Mouse (Mus musculus): ENCODE measurements at regions not wholly inside any gene's neighbourhood (a gene's known extent, or its start where the extent isn't known, plus 50 kb on each side); places are given as distances from the start of the nearest gene placed in this dataset.

- Histone ChIP-seq H3K4me1 (replicated peaks; ENCODE audit: control insufficient read depth, insufficient read depth) (no peaks in the 10 kb centered on the region), H3K9ac (ENCODE audit: low read length) (no peak overlapping the region), H3K36me3 (ENCODE audit: control insufficient read depth, insufficient read depth, low read length) (no peaks in the 10 kb centered on the region), H3K27me3 (ENCODE audit: control insufficient read depth, insufficient read depth, low read length) (no peaks in the 10 kb centered on the region), H3K4me2 (replicated peaks; ENCODE audit: low read depth) (no peak overlapping the region), H3K27ac (replicated peaks) (no peak overlapping the region), H3K9me3 (ENCODE audit: control insufficient read depth, low read length) (no peaks in the 10 kb centered on the region), H3K4me3 (ENCODE audit: low read depth, low read length) (no peak overlapping the region)
- no peak for TF ChIP-seq EP300 (optimal IDR thresholded peaks at IDR 0.05)
- no peak for ATAC-seq (ENCODE audit: low FRiP score, low TSS enrichment)
- 79% methylated on average over 1 of the region's 1 CpGs for WGBS
- no peak for DNase-seq (ENCODE audit: low spot score)
Measured at GRCm38 (mm10) chr3:18631601-18632000, 683.4 kb downstream of the Cypt12 start.

- no peaks in the 10 kb centered on the region for H3K9me3 ChIP-seq (ENCODE audit: control insufficient read depth, low read length)
- no peak for DNase-seq (ENCODE audit: low spot score)
- H3K4me2 ChIP-seq (replicated peaks; ENCODE audit: low read depth), result no peak overlapping the region
- no peaks in the 10 kb centered on the region for H3K4me1 ChIP-seq (replicated peaks; ENCODE audit: control insufficient read depth, insufficient read depth)
- no peak overlapping the region for H3K9ac ChIP-seq (ENCODE audit: low read length)
- no peak for ATAC-seq (ENCODE audit: low FRiP score, low TSS enrichment)
- no peak overlapping the region for H3K27ac ChIP-seq (replicated peaks)
- TF ChIP-seq CTCF (IDR thresholded peaks at IDR 0.05; ENCODE audit: low read depth) (no peak), EP300 (optimal IDR thresholded peaks at IDR 0.05) (no peak)
- H3K36me3 ChIP-seq (ENCODE audit: control insufficient read depth, insufficient read depth, low read length), result no peaks in the 10 kb centered on the region
- H3K27me3 ChIP-seq (ENCODE audit: control insufficient read depth, insufficient read depth, low read length), result no peaks in the 10 kb centered on the region
- no peak overlapping the region for H3K4me3 ChIP-seq (ENCODE audit: low read depth, low read length)
Measured at GRCm38 (mm10) chr3:18634855-18635254, 686.6 kb downstream of the Cypt12 start.

- H3K9me3 ChIP-seq (ENCODE audit: control insufficient read depth, low read length), result no peaks in the 10 kb centered on the region
- no peak for DNase-seq (ENCODE audit: low spot score)
- ATAC-seq (ENCODE audit: low FRiP score, low TSS enrichment), result no peak
- no peak overlapping the region for H3K27ac ChIP-seq (replicated peaks)
- H3K9ac ChIP-seq (ENCODE audit: low read length), result no peak overlapping the region
- H3K36me3 ChIP-seq (ENCODE audit: control insufficient read depth, insufficient read depth, low read length), result no peaks in the 10 kb centered on the region
- H3K4me3 ChIP-seq (ENCODE audit: low read depth, low read length), result no peak overlapping the region
- H3K4me1 ChIP-seq (replicated peaks; ENCODE audit: control insufficient read depth, insufficient read depth), result no peaks in the 10 kb centered on the region
- H3K27me3 ChIP-seq (ENCODE audit: control insufficient read depth, insufficient read depth, low read length), result no peaks in the 10 kb centered on the region
- H3K4me2 ChIP-seq (replicated peaks; ENCODE audit: low read depth), result no peak overlapping the region
- no peak for TF ChIP-seq CTCF (IDR thresholded peaks at IDR 0.05; ENCODE audit: low read depth)
- no peak for TF ChIP-seq EP300 (optimal IDR thresholded peaks at IDR 0.05)
Measured at GRCm38 (mm10) chr3:18637553-18637952, 689.3 kb downstream of the Cypt12 start.

- no peaks in the 10 kb centered on the region for H3K36me3 ChIP-seq (ENCODE audit: control insufficient read depth, insufficient read depth, low read length)
- 81% methylated on average over 5 of the region's 5 CpGs for WGBS
- no peak overlapping the region for H3K4me3 ChIP-seq (ENCODE audit: low read depth, low read length)
- no peak for TF ChIP-seq CTCF (IDR thresholded peaks at IDR 0.05; ENCODE audit: low read depth)
- H3K4me1 ChIP-seq (replicated peaks; ENCODE audit: control insufficient read depth, insufficient read depth), result no peaks in the 10 kb centered on the region
- H3K4me2 ChIP-seq (replicated peaks; ENCODE audit: low read depth), result no peak overlapping the region
- no peaks in the 10 kb centered on the region for H3K9me3 ChIP-seq (ENCODE audit: control insufficient read depth, low read length)
- ATAC-seq (ENCODE audit: low FRiP score, low TSS enrichment) (no peak), DNase-seq (ENCODE audit: low spot score) (no peak)
- no peaks in the 10 kb centered on the region for H3K27me3 ChIP-seq (ENCODE audit: control insufficient read depth, insufficient read depth, low read length)
- no peak overlapping the region for H3K9ac ChIP-seq (ENCODE audit: low read length)
- H3K27ac ChIP-seq (replicated peaks), result no peak overlapping the region
Measured at GRCm38 (mm10) chr3:18640286-18640685, 692.1 kb downstream of the Cypt12 start.

- H3K4me2 ChIP-seq (replicated peaks; ENCODE audit: low read depth), result no peak overlapping the region
- 82% methylated on average over 1 of the region's 1 CpGs for WGBS
- no peak for TF ChIP-seq CTCF (IDR thresholded peaks at IDR 0.05; ENCODE audit: low read depth)
- TF ChIP-seq EP300 (optimal IDR thresholded peaks at IDR 0.05), result no peak
- H3K27me3 ChIP-seq (ENCODE audit: control insufficient read depth, insufficient read depth, low read length), result no peaks in the 10 kb centered on the region
- H3K9me3 ChIP-seq (ENCODE audit: control insufficient read depth, low read length), result no peaks in the 10 kb centered on the region
- no peak for ATAC-seq (ENCODE audit: low FRiP score, low TSS enrichment)
- H3K36me3 ChIP-seq (ENCODE audit: control insufficient read depth, insufficient read depth, low read length), result no peaks in the 10 kb centered on the region
- no peak overlapping the region for H3K9ac ChIP-seq (ENCODE audit: low read length)
- H3K27ac ChIP-seq (replicated peaks), result no peak overlapping the region
- no peak for DNase-seq (ENCODE audit: low spot score)
- no peak overlapping the region for H3K4me3 ChIP-seq (ENCODE audit: low read depth, low read length)
- H3K4me1 ChIP-seq (replicated peaks; ENCODE audit: control insufficient read depth, insufficient read depth), result no peaks in the 10 kb centered on the region
Measured at GRCm38 (mm10) chr3:18641688-18642087, 693.5 kb downstream of the Cypt12 start.

- Histone ChIP-seq H3K9me3 (ENCODE audit: control insufficient read depth, low read length) (no peaks in the 10 kb centered on the region), H3K27ac (replicated peaks) (no peak overlapping the region), H3K4me1 (replicated peaks; ENCODE audit: control insufficient read depth, insufficient read depth) (no peaks in the 10 kb centered on the region), H3K36me3 (ENCODE audit: control insufficient read depth, insufficient read depth, low read length) (no peaks in the 10 kb centered on the region), H3K27me3 (ENCODE audit: control insufficient read depth, insufficient read depth, low read length) (no peaks in the 10 kb centered on the region), H3K4me2 (replicated peaks; ENCODE audit: low read depth) (no peak overlapping the region), H3K4me3 (ENCODE audit: low read depth, low read length) (no peak overlapping the region), H3K9ac (ENCODE audit: low read length) (no peak overlapping the region)
- no peak for DNase-seq (ENCODE audit: low spot score)
- TF ChIP-seq EP300 (optimal IDR thresholded peaks at IDR 0.05) (no peak), CTCF (IDR thresholded peaks at IDR 0.05; ENCODE audit: low read depth) (no peak)
- WGBS, result 57% methylated on average over 4 of the region's 4 CpGs
- no peak for ATAC-seq (ENCODE audit: low FRiP score, low TSS enrichment)
Measured at GRCm38 (mm10) chr3:18643408-18644035, 695.3 kb downstream of the Cypt12 start.

Data from stomach, postnatal 0 days (tissue).